Mouse (Mus musculus) ES-Bruce4 (cell line): ENCODE measurements around the gene Eif2ak4. TPM values are rescaled to one million over a fixed set of nuclear protein-coding genes. Genes with fewer than 3 reads are reported as not detected.

Source experiments
- H3K27ac ChIP-seq: 2 replicates; pipeline ENCODE4 v1.5.1; 2012; ENCODE audit warnings: low read length, inconsistent platforms; ENCODE audit not compliant: insufficient read depth
- H3K27me3 ChIP-seq: 2 replicates; pipeline ENCODE4 v1.6.1; 2012; ENCODE audit warnings: mild to moderate bottlenecking, low read length, inconsistent platforms; ENCODE audit not compliant: control insufficient read depth, poor library complexity, insufficient read depth, severe bottlenecking
- H3K36me3 ChIP-seq: 2 replicates; pipeline ENCODE4 v1.6.1; 2012; ENCODE audit warnings: inconsistent platforms, mild to moderate bottlenecking, low read length, moderate library complexity; ENCODE audit not compliant: control insufficient read depth, poor library complexity, insufficient read depth, severe bottlenecking
- H3K4me1 ChIP-seq: one replicate; pipeline ENCODE4 v1.8.1; 2011; ENCODE audit warnings: low read length; ENCODE audit not compliant: control insufficient read depth, insufficient read depth
- H3K4me3 ChIP-seq: 2 replicates; pipeline ENCODE4 v1.5.1; 2011; ENCODE audit warnings: low read depth, mild to moderate bottlenecking, low read length
- H3K9ac ChIP-seq: 2 replicates; pipeline ENCODE4 v1.6.1; 2012; ENCODE audit warnings: low read depth, mild to moderate bottlenecking, inconsistent platforms; ENCODE audit not compliant: poor library complexity, severe bottlenecking
- H3K9me3 ChIP-seq: replicated peaks from 2 replicates; pipeline ENCODE4 v1.6.1; 2012; ENCODE audit warnings: mild to moderate bottlenecking, low read length, inconsistent platforms; ENCODE audit not compliant: control insufficient read depth, poor library complexity, insufficient read depth, severe bottlenecking
- CTCF ChIP-seq: IDR thresholded peaks from one replicate; pipeline ENCODE4 v1.8.1; 2011; ENCODE audit warnings: low read depth, low read length
- EP300 ChIP-seq: IDR thresholded peaks from 2 replicates; pipeline ENCODE4 v1.6.1; 2011; ENCODE audit warnings: low read depth, low read length; ENCODE audit not compliant: insufficient read depth
- POLR2A ChIP-seq: IDR thresholded peaks from one replicate; pipeline ENCODE4 v1.8.1; 2011; ENCODE audit warnings: low read length; ENCODE audit not compliant: insufficient read depth
- polyA plus RNA-seq: library from polyadenylated mRNA; stranded (reverse); fragments of >200 nt; gene quantifications from 2 replicates; pipeline ENCODE4 v1.2.4, GENCODE M21; 2011; ENCODE audit warnings: low read depth; ENCODE audit not compliant: missing spikeins, insufficient read depth, insufficient read length

Eif2ak4 gene
- polyA plus RNA-seq, 1 experiment, result 20.7 TPM

DNA sequence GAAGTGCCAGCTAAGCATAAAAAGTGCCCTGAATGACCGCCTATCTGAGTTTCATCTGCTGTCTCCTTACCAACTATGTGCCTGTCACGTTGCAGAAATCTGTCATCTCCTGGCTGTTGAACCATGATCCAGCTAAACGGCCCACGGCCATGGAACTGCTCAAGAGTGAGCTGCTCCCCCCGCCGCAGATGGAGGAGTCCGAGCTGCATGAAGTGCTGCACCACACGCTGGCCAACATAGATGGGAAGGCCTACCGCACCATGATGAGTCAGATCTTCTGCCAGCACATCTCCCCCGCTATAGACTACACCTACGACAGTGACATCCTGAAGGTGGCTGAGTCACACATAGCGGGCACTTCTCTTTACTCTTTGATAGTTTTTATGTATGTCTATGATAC, 59.8 kb downstream of the Eif2ak4 start:
- H3K9me3 ChIP-seq, result no peaks in the 10 kb centered on the region
- H3K27ac ChIP-seq, result no peak overlapping the region
- no peaks in the 10 kb centered on the region for H3K27me3 ChIP-seq
- H3K36me3 ChIP-seq, result no peaks in the 10 kb centered on the region; the same call in 1 of the 2 replicates
- H3K9ac ChIP-seq, result no peak overlapping the region
- no peaks in the 10 kb centered on the region for H3K4me1 ChIP-seq
- no peak overlapping the region for H3K4me3 ChIP-seq
- TF ChIP-seq EP300 (no peak), POLR2A (no peak), CTCF (no peak)

DNA sequence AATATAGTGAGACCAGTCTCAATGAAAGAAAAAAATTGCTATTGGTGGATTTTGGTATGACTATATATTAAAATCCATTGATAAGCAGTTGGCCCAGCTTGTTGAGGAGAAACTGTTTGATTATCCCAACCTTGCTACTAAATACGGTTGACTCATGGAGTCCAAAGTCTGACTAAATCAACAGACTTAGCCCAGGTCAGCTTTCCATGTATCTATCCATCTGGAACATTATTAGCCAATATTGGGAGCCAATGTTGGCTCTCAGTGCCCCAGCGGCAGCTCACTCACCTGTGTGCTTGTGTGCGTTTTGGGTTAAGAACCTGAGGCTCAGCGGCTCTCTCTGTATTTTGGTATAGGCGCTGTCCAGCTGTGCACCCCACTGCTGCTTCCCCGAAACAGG, 62.6 kb downstream of the Eif2ak4 start:
- TF ChIP-seq EP300 (no peak), POLR2A (no peak)
- H3K9ac ChIP-seq, result no peak overlapping the region
- no peaks in the 10 kb centered on the region for H3K27me3 ChIP-seq
- H3K4me3 ChIP-seq, result no peak overlapping the region
- H3K9me3 ChIP-seq, result no peaks in the 10 kb centered on the region
- no peaks in the 10 kb centered on the region for H3K4me1 ChIP-seq
- H3K27ac ChIP-seq, result no peak overlapping the region
- H3K36me3 ChIP-seq, result no peaks in the 10 kb centered on the region

DNA sequence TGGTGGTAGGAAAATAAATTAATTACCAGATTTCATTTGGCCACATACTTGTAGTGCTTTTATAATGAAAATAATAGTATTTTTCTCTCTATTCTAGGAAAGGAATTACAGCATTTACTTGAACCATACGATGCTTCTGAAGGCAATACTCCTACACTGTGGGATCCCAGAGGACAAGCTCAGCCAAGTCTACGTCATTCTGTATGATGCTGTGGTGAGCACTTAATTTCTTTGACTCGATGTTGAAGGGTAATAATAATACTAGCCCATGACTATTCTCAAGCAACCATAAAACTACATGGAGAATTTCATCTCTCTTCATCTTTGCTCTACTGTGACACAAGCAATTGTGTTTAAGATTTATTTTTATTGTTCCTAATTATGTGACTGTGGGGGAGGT, 68.6 kb downstream of the Eif2ak4 start:
- Histone ChIP-seq H3K27ac (no peak overlapping the region), H3K4me1 (no peaks in the 10 kb centered on the region), H3K9ac (no peak overlapping the region), H3K9me3 (no peaks in the 10 kb centered on the region), H3K27me3 (no peaks in the 10 kb centered on the region), H3K4me3 (no peak overlapping the region), H3K36me3 (no peaks in the 10 kb centered on the region)
- TF ChIP-seq CTCF (no peak), EP300 (no peak), POLR2A (no peak)

DNA sequence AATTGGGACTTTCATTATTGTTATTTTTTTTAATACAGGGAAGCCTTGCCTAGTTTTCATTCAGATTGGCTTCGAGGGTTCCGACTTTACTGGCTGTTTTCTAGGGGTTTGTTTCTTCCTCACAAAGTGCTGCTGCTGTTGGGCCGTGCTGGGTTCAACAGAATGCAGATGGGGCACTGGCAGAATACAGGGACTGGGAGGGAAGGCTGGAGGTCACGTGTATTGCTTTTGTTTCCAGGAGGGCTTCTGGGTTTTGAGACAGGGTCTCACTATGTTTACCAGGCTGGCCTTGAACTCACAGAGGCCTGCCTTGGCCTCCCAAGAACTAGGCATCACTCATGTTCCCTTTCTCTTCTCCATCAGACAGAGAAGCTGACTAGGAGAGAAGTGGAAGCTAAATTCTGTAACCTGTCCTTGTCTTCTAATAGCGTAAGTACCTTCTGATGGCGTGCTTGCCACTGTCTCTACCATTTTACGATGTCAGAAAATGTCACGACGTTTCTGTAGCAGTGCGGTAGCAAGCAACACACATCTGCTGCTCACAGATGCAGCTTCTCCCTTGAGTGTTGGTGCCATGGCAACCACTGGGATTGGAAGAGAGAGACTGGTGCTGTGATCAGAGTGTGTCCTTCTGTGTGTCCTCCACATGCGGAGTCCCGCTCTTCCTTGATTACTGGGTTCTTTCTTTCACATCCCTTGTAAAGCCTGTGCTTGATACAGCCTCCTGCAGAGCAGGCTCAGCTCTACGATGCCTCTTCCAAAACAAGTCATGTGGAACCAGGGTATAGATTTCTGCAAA, 69.2 kb downstream of the Eif2ak4 start:
- Histone ChIP-seq H3K27me3 (no peaks in the 10 kb centered on the region), H3K27ac (no peak overlapping the region), H3K4me1 (no peaks in the 10 kb centered on the region), H3K9ac (no peak overlapping the region), H3K4me3 (no peak overlapping the region), H3K36me3 (no peaks in the 10 kb centered on the region), H3K9me3 (no peaks in the 10 kb centered on the region)
- TF ChIP-seq CTCF, result no peak
- TF ChIP-seq POLR2A, result no peak
- TF ChIP-seq EP300, result no peak

DNA sequence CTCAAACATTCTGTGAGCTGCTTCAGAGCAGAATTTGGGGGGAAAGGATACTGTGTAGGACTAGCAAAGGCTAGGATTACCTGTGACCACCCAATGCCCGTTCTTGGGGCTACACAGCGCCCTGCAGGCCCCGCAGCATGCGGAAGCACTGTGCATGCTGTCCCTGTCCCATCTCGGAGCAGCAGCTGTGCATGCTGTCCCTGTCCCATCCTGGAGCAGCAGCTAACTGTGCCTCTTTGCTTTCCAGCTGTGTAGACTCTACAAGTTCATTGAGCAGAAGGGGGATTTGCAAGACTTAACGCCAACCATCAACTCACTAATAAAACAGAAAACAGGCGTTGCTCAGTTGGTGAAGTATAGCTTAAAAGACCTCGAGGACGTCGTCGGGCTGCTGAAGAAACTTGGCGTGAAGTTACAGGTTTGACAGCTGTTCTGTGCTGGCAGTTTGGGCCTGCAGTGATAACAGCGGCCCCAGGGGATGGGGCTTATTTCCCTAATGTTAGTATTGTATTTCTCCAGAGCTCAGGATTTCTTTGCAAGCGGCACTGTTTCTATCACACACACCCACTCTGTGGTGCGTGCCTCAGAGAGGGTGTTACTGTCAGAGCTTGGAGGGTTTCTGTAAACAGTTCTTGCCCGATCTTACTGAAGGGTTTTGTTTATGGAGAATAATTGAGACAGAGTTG, 73.2 kb downstream of the Eif2ak4 start:
- Histone ChIP-seq H3K36me3 (no peaks in the 10 kb centered on the region), H3K9me3 (no peaks in the 10 kb centered on the region), H3K27me3 (no peaks in the 10 kb centered on the region), H3K4me1 (no peaks in the 10 kb centered on the region), H3K27ac (no peak overlapping the region), H3K9ac (no peak overlapping the region), H3K4me3 (no peak overlapping the region)
- TF ChIP-seq EP300, result no peak
- no peak for TF ChIP-seq POLR2A
- TF ChIP-seq CTCF, result no peak

DNA sequence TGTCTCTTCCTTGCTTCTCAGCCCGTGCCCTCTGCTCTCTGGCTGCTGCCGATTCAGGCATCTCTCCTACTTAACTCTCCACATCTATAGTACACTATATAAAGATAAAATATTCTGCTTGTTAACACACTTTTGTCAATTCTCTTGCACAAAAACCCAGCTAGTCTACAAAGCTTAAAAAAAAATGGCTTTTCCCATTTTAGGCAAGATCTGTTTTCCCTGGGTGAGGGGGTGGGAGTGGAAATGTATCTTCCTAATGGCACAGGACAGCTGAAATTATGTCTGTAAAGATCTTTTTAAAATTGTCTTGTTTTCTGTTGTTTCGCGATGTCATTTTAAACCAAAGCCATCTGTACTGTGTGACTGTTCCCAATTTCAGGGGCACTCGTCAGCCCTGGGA, 75.1 kb downstream of the Eif2ak4 start:
- H3K27me3 ChIP-seq, result no peaks in the 10 kb centered on the region
- no peak for TF ChIP-seq CTCF
- no peak for TF ChIP-seq POLR2A
- no peak for TF ChIP-seq EP300
- H3K9me3 ChIP-seq, result no peaks in the 10 kb centered on the region
- no peak overlapping the region for H3K4me3 ChIP-seq
- no peak overlapping the region for H3K27ac ChIP-seq
- no peaks in the 10 kb centered on the region; the same call in 1 of the 2 replicates for H3K36me3 ChIP-seq
- no peaks in the 10 kb centered on the region for H3K4me1 ChIP-seq
- no peak overlapping the region for H3K9ac ChIP-seq
